Mouse (Mus musculus): ENCODE data around the gene Cd48. TPM values are rescaled to one million over a fixed set of nuclear protein-coding genes. Genes with fewer than 3 reads are reported as not detected.

Gene Cd48
- polyA plus RNA-seq (2016; fragmentation: Nextera tagmentation; extraction: Ambion mirVana) = 0.32 and 0.60 TPM in 2 replicates

- DNase-seq (ENCODE audit: low spot score) = no peak
- Histone ChIP-seq H3K4me3 (no peak within 1 kb of the TSS), H3K27ac (replicated peaks) (no peak within 1 kb of the TSS), H3K4me1 (no peaks in the 10 kb centered on the region), H3K36me3 (no peaks in the 10 kb centered on the region), H3K9me3 (replicated peaks) (no peaks in the 10 kb centered on the region), H3K27me3 (ENCODE audit: low read depth, poor library complexity, severe bottlenecking) (no peaks in the 10 kb centered on the region)
- 90% methylated on average over 14 of the region's 14 CpGs for WGBS
These were observed at the start of gene Cd48 for GRCm38 (mm10) chr1:171681531-171682299. Gene Cd48, plus strand, starts transcription at chr1:171682009.

GRCm38 (mm10) chr1:171635696-171636095 lies 46.1 kb upstream of the Cd48 start:
- Histone ChIP-seq H3K4me3 (no peak overlapping the region), H3K27me3 (ENCODE audit: low read depth, poor library complexity, severe bottlenecking) (no peaks in the 10 kb centered on the region), H3K4me1 (no peaks in the 10 kb centered on the region; the same call in 1 of the 2 replicates), H3K27ac (replicated peaks) (no peak overlapping the region), H3K36me3 (no peaks in the 10 kb centered on the region), H3K9me3 (replicated peaks) (no peaks in the 10 kb centered on the region)
- WGBS = 60% methylated on average over 6 of the region's 6 CpGs
- no peak for DNase-seq (ENCODE audit: low spot score)

DNA sequence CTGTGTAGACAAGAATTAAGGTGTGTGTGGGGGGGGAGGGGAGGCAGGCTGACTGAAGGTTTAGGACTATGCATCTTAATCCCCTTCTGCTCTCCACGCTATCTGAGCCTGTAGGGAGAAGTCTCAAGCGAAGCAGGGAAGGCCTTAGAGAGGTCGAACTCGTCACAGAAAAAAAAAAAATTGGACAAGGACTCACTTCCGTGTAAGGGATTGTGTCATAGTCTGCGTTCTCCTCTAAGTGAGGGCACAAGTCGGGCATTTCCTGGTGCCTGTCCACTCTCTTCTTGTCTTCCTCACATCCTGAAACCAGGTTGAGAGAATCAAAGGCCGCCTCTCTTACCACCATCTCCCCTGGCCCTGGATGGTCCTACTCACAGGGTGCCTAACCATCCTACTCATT lies 44.7 kb upstream of the Cd48 start:
- Histone ChIP-seq H3K4me3 (no peak overlapping the region), H3K27ac (replicated peaks) (no peak overlapping the region), H3K9me3 (replicated peaks) (no peaks in the 10 kb centered on the region), H3K4me1 (no peaks in the 10 kb centered on the region; the same call in 1 of the 2 replicates), H3K36me3 (no peaks in the 10 kb centered on the region), H3K27me3 (ENCODE audit: low read depth, poor library complexity, severe bottlenecking) (no peaks in the 10 kb centered on the region)
- no peak for DNase-seq (ENCODE audit: low spot score)
- WGBS = 79% methylated on average over 8 of the region's 8 CpGs

- no peaks in the 10 kb centered on the region for H3K27me3 ChIP-seq (ENCODE audit: low read depth, poor library complexity, severe bottlenecking)
- no peak overlapping the region for H3K4me3 ChIP-seq
- H3K36me3 ChIP-seq = no peaks in the 10 kb centered on the region
- no peaks in the 10 kb centered on the region for H3K9me3 ChIP-seq (replicated peaks)
- no peaks in the 10 kb centered on the region; the same call in 1 of the 2 replicates for H3K4me1 ChIP-seq
- DNase-seq (ENCODE audit: low spot score) = no peak
- no peak overlapping the region for H3K27ac ChIP-seq (replicated peaks)
- 77% methylated on average over 2 of the region's 2 CpGs for WGBS
These were observed 43.1 kb upstream of the Cd48 start for GRCm38 (mm10) chr1:171638686-171639085.

DNA sequence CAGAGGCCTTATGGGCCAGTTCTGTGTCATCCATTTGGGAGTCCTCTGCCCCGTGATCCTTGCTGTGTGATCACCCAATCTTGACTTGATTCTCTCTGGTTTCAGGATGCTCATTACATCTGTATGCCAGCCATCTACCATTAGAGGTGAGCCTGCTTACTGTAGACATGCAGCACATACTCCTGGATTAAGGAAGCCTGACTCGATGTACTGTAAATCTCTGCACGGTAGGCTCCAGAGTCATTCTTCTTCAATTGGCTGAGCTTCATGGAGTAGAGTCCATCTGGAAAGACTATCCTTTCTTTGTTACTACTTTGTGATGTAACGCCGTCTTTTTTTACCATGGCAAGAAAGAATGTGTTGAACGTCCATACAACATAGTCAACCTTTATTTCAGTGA lies 41.0 kb upstream of the Cd48 start:
- no peak overlapping the region for H3K4me3 ChIP-seq
- H3K27ac ChIP-seq (replicated peaks) = no peak overlapping the region
- no peaks in the 10 kb centered on the region for H3K9me3 ChIP-seq (replicated peaks)
- DNase-seq (ENCODE audit: low spot score) = no peak
- no peaks in the 10 kb centered on the region for H3K36me3 ChIP-seq
- WGBS = 93% methylated on average over 6 of the region's 6 CpGs
- H3K4me1 ChIP-seq = no peaks in the 10 kb centered on the region; the same call in 1 of the 2 replicates
- no peaks in the 10 kb centered on the region for H3K27me3 ChIP-seq (ENCODE audit: low read depth, poor library complexity, severe bottlenecking)

DNA sequence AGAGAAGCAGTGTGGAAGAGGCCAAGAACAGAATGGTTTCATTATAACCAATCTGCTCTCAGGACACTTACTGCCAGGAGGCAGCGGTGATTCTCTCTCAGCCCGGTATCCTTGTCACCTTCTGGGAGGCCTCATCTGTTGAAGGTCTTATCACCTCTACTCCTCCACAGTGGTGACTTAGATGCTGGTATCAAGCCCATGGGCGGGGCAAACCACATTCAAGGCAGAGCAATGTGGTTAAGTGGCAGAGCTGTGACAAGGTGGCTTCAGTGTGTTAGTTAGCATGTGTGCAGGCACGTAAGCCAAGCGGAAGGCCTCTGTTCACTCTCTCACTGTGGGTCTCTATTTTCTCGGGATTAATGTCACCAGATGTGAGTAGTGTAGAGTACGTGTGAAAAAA lies 38.2 kb upstream of the Cd48 start:
- no peaks in the 10 kb centered on the region for H3K36me3 ChIP-seq
- WGBS = 89% methylated on average over 7 of the region's 7 CpGs

DNA sequence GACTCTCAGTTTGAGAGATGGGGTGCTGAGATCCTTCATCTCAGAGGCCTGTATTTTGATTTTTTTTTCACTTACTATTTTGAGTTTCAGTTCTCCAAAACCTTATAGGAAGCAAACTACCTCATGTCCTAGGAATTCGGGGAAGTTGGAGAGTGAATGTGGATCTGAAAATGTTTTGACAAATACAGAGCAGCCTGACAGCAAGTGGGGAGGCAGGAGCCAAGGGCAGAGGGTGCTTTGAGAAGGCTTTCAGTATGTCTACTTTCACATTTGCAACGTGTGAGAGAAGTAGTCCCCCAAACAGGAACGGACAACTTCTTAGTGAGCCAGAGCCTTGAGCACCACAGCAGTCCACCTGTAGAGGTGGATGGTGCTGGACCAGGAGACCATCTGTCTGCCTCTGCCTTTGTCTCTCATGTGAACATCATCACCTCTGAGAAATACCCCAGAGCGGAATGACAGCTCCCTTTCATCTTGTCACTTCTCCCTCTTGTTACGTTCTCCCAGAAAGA lies 35.3 kb upstream of the Cd48 start:
- H3K27ac ChIP-seq (replicated peaks) = no peak overlapping the region
- 80% methylated on average over 5 of the region's 5 CpGs for WGBS
- DNase-seq (ENCODE audit: low spot score) = no peak
- H3K4me3 ChIP-seq = no peak overlapping the region
- H3K36me3 ChIP-seq = no peaks in the 10 kb centered on the region
- no peaks in the 10 kb centered on the region for H3K4me1 ChIP-seq
- no peaks in the 10 kb centered on the region for H3K9me3 ChIP-seq (replicated peaks)
- H3K27me3 ChIP-seq (ENCODE audit: low read depth, poor library complexity, severe bottlenecking) = no peaks in the 10 kb centered on the region

More for the DNA sequence above, 38.2 kb upstream of the Cd48 start:
- no peak for DNase-seq (ENCODE audit: low spot score)
- Histone ChIP-seq H3K27ac (replicated peaks) (no peak overlapping the region), H3K4me1 (no peaks in the 10 kb centered on the region; the same call in 1 of the 2 replicates), H3K9me3 (replicated peaks) (no peaks in the 10 kb centered on the region), H3K27me3 (ENCODE audit: low read depth, poor library complexity, severe bottlenecking) (no peaks in the 10 kb centered on the region), H3K4me3 (no peak overlapping the region)

DNA sequence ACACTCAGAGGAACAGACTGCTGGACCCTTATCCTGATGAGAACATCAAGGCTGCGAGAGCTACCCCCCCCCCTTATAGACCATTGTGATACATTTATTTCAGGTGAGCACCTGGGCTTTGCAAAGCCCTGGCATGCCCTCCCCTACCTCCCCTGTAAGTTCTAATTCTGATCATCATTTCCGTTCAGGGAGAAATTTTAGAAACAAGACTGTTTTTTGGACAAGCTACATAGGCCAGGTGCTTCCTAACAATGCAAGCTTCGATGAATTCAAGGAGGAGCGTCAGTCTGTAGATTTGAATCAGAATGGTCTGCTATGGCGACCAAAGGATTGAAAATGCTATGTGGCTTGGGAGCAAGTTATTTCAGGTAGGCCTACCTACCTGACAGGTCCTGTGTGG lies 34.1 kb upstream of the Cd48 start:
- WGBS = 90% methylated on average over 5 of the region's 5 CpGs

DNA sequence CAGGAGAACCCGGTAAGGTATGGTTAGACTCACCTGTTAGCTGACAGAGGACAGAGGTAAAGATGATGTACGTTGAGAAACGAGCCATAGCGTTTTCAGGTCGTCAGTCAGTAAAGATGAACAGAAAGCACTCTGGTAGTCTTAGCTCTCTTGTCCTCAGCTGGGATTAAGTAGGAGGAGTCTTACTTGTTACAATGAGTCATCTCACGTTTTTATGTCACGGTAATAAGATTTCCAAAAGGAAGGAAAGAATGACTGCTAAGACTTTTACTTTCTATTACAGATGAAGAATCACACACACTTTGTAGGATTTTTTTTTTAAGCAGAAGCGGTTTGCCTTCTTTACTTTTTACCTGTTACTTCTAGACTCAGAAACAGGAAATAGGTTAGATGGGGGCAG lies 33.0 kb upstream of the Cd48 start:
- WGBS = 82% methylated on average over 8 of the region's 8 CpGs
- no peaks in the 10 kb centered on the region for H3K27me3 ChIP-seq (ENCODE audit: low read depth, poor library complexity, severe bottlenecking)
- H3K27ac ChIP-seq (replicated peaks) = no peak overlapping the region
- no peak for DNase-seq (ENCODE audit: low spot score)
- H3K9me3 ChIP-seq (replicated peaks) = no peaks in the 10 kb centered on the region
- no peaks in the 10 kb centered on the region for H3K36me3 ChIP-seq
- no peak overlapping the region for H3K4me3 ChIP-seq
- H3K4me1 ChIP-seq = no peaks in the 10 kb centered on the region

More for the DNA sequence above, 34.1 kb upstream of the Cd48 start:
- DNase-seq (ENCODE audit: low spot score) = no peak
- Histone ChIP-seq H3K36me3 (no peaks in the 10 kb centered on the region), H3K27me3 (ENCODE audit: low read depth, poor library complexity, severe bottlenecking) (no peaks in the 10 kb centered on the region), H3K27ac (replicated peaks) (no peak overlapping the region), H3K4me3 (no peak overlapping the region), H3K9me3 (replicated peaks) (no peaks in the 10 kb centered on the region), H3K4me1 (no peaks in the 10 kb centered on the region)

DNA sequence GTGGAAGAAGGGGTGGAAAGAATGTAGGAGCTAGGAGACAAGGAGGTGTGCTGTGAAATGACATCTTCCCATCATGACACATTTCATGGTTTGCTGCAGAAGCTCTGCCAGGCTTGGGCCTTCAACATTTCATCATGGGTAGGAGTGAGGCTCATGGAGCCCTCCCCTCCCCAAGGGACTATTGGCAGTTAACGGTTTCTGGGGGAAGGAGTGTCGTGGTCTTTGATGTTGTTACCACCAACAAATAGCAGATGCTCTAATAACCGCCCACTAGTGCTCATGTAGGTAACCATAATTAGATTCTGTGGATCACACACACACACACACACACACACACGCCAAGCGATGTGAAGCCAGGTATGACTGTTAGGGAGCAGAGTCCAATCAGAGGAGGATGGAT lies 29.1 kb upstream of the Cd48 start, which contains the start of gene Slamf7:
Gene Slamf7, minus strand, starts transcription at position 302 of the 400 bp plus-strand sequence.
- Histone ChIP-seq H3K27me3 (ENCODE audit: low read depth, poor library complexity, severe bottlenecking) (no peaks in the 10 kb centered on the region), H3K36me3 (no peaks in the 10 kb centered on the region), H3K27ac (replicated peaks) (no peak within 1 kb of the TSS), H3K9me3 (replicated peaks) (no peaks in the 10 kb centered on the region), H3K4me3 (no peak within 1 kb of the TSS), H3K4me1 (no peaks in the 10 kb centered on the region)
- DNase-seq (ENCODE audit: low spot score) = no peak
- WGBS = 92% methylated on average over 5 of the region's 5 CpGs

GRCm38 (mm10) chr1:171658561-171658991 lies 23.2 kb upstream of the Cd48 start:
- Histone ChIP-seq H3K4me1 (no peaks in the 10 kb centered on the region), H3K36me3 (no peaks in the 10 kb centered on the region), H3K27me3 (ENCODE audit: low read depth, poor library complexity, severe bottlenecking) (no peaks in the 10 kb centered on the region), H3K9me3 (replicated peaks) (no peaks in the 10 kb centered on the region), H3K4me3 (no peak overlapping the region), H3K27ac (replicated peaks) (no peak overlapping the region)
- no peak for DNase-seq (ENCODE audit: low spot score)
- 85% methylated on average over 5 of the region's 5 CpGs for WGBS

- DNase-seq (ENCODE audit: low spot score) = no peak
- Histone ChIP-seq H3K4me3 (no peak overlapping the region), H3K9me3 (replicated peaks) (no peaks in the 10 kb centered on the region), H3K36me3 (no peaks in the 10 kb centered on the region), H3K4me1 (no peaks in the 10 kb centered on the region), H3K27me3 (ENCODE audit: low read depth, poor library complexity, severe bottlenecking) (no peaks in the 10 kb centered on the region), H3K27ac (replicated peaks) (no peak overlapping the region)
- WGBS = 97% methylated on average over 1 of the region's 1 CpGs
These were observed 21.4 kb upstream of the Cd48 start for GRCm38 (mm10) chr1:171660423-171660822.

GRCm38 (mm10) chr1:171661482-171661881 lies 20.3 kb upstream of the Cd48 start:
- H3K27me3 ChIP-seq (ENCODE audit: low read depth, poor library complexity, severe bottlenecking) = no peaks in the 10 kb centered on the region
- whole genome bisulfite sequencing = 71% methylated on average over 2 of the region's 2 CpGs
- DNase-seq (ENCODE audit: low spot score) = no peak
- no peak overlapping the region for H3K27ac ChIP-seq (replicated peaks)
- no peak overlapping the region for H3K4me3 ChIP-seq
- H3K36me3 ChIP-seq = no peaks in the 10 kb centered on the region
- H3K9me3 ChIP-seq (replicated peaks) = no peaks in the 10 kb centered on the region
- no peaks in the 10 kb centered on the region for H3K4me1 ChIP-seq
